Mouse (Mus musculus) lung, postnatal 0 days (tissue): Measurements from ENCODE around the gene Wdr82. TPM values are rescaled to one million over a fixed set of nuclear protein-coding genes. Genes with fewer than 3 reads are reported as not detected.
A peak's percentile ranks its signal among the peaks of the same experiment; 100 is the strongest.

Experiments used
- ATAC-seq: fragments of 200-750 bp; cut with Nextera tagmentation; 2 replicates; pipeline ENCODE4 v1.8.0; 2017; ENCODE audit warnings: moderate library complexity
- DNase-seq: peaks from one replicate; pipeline ENCODE4 v3.0.0-alpha.2; 2016; ENCODE audit warnings: low spot score
- H3K27ac ChIP-seq: fragments of 300-500 bp; sonication (generic); 2 replicates; pipeline ENCODE4 v1.5.1; 2014; ENCODE audit warnings: antibody characterized with exemption, mild to moderate bottlenecking, low read length, mixed read lengths
- H3K27me3 ChIP-seq: fragments of 300-500 bp; sonication (generic); replicated peaks from 2 replicates; pipeline ENCODE4 v1.6.1; 2014; ENCODE audit warnings: low read length, mixed read lengths; ENCODE audit not compliant: insufficient read depth
- H3K36me3 ChIP-seq: fragments of 300-500 bp; sonication (generic); 2 replicates; pipeline ENCODE4 v1.6.1; 2014; ENCODE audit warnings: low read length, mixed read lengths; ENCODE audit not compliant: insufficient read depth
- H3K4me1 ChIP-seq: fragments of 300-500 bp; sonication (generic); 2 replicates; pipeline ENCODE4 v1.6.1; 2014; ENCODE audit warnings: antibody characterized with exemption, low read depth, low read length, mixed read lengths; ENCODE audit not compliant: insufficient read depth
- H3K4me2 ChIP-seq: fragments of 300-500 bp; sonication (generic); replicated peaks from 2 replicates; pipeline ENCODE4 v1.6.1; 2014; ENCODE audit warnings: low read depth, mild to moderate bottlenecking, low read length, moderate library complexity, mixed read lengths
- H3K4me3 ChIP-seq: fragments of 300-500 bp; sonication (generic); 2 replicates; pipeline ENCODE4 v1.5.1; 2014; ENCODE audit warnings: low read depth, low read length
- H3K9ac ChIP-seq: fragments of 300-500 bp; sonication (generic); replicated peaks from 2 replicates; pipeline ENCODE4 v1.6.1; 2014; ENCODE audit warnings: low read depth, mild to moderate bottlenecking
- H3K9me3 ChIP-seq: fragments of 300-500 bp; sonication (generic); 2 replicates; pipeline ENCODE4 v1.6.1; 2016; ENCODE audit warnings: low read length, mixed read lengths
- CTCF ChIP-seq: IDR thresholded peaks from 2 replicates; pipeline ENCODE4 v1.5.1; 2016; ENCODE audit warnings: antibody characterized with exemption, mild to moderate bottlenecking
- EP300 ChIP-seq: IDR thresholded peaks from 2 replicates; pipeline ENCODE4 v1.6.1; 2016; ENCODE audit warnings: antibody characterized with exemption, mild to moderate bottlenecking, control low read depth
- WGBS: fragments of 180-500 bp; shearing (Covaris S2); extraction: QIAGEN DNeasy Blood & Tissue Kit; methylation state at CpG from one replicate; pipeline ENCODE4 v1.1.7; 2014; 5-methylcytosine and 5-hydroxymethylcytosine counted together
- polyA plus RNA-seq: library from polyadenylated mRNA; unstranded; fragments of >200 nt; fragmentation: Nextera tagmentation; extraction: Ambion mirVana; gene quantifications from 2 replicates; pipeline ENCODE4 v1.2.1, GENCODE M21; 2015

Wdr82 gene
- polyA plus RNA-seq, 1 experiment from 2014 or later: 11.3 TPM

DNA sequence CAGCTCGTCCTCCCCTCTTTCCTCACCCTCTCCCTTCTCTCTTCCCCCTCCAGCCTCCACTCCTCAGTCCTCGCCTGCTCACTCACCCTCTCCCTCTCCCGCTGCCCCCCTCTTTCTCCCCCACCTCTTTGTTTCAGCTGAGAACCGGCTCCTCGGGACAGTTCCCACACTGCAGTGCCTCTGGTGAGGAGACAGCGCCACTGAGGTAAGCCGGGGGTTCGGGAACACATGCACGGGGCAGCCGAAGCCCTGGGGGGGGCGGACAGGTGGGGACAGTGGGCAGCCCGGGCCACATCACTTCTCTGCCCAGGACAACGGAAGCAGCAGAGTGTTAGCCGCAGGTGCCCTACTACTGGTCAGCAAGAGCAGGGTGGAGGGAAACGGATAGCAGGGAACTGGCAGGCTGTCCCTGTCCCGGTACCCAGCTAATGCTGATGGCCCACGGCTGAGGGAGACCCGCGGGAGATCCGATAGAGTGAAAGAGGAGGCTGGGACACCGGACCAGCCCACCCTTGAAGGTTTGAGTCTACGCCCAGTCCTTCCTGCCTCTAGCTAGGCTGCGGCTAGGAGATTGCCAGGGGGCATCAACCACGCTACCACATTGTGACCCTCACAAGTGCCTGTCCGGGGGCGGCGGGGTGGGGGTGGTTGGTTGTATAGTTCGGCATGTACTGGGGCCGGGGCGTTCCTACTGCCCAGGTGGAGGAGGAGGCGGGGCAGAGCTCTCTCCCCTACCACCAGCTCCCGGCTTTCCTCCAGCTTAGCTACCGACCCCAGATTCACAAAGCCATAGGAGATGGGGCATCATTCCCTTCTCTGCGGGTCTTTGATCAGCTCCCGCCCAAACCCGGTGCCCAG, 22.0 kb upstream of the Wdr82 start:
- Histone ChIP-seq H3K27me3 (peaks cover 18% of the 10 kb centered on the region), H3K4me2 (peak overlapping the region; percentile 47), H3K36me3 (no peaks in the 10 kb centered on the region), H3K4me1 (no peaks in the 10 kb centered on the region; the same call in 1 of the 2 replicates), H3K27ac (no peak overlapping the region), H3K4me3 (peak overlapping the region; percentile 19), H3K9ac (no peak overlapping the region), H3K9me3 (no peaks in the 10 kb centered on the region)
- 2% methylated on average over 34 of the region's 36 CpGs for whole genome bisulfite sequencing
- DNase-seq: peak; percentile 8
- no peak for TF ChIP-seq CTCF
- TF ChIP-seq EP300: no peak
- ATAC-seq: peak; percentile 38

DNA sequence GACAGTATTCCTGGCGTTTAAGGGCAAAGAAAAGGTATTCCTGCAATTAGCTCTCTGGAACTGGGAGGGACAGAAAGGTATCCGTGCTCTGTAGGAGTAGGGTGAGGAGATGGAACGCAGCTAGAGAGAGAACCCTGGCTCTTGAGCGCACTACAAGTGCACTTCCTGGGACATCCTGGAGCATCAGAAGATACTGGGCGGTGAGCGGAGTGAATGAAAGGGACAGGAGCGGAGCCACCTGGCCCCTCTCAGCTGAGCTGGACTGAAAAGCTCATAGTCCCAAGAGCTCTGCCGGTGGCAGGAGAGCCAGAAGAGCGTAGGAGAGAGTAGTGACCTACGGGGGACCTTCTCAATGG, 21.4 kb upstream of the Wdr82 start:
- ATAC-seq (no peak), DNase-seq (no peak)
- TF ChIP-seq EP300 (no peak), CTCF (no peak)
- peak overlapping the region; percentile 47 for H3K4me2 ChIP-seq
- H3K36me3 ChIP-seq: no peaks in the 10 kb centered on the region
- H3K4me3 ChIP-seq: peak overlapping the region; percentile 19; the same call in 1 of the 2 replicates
- H3K9ac ChIP-seq: no peak overlapping the region
- WGBS: 16% methylated on average over 10 of the region's 10 CpGs
- H3K4me1 ChIP-seq: no peaks in the 10 kb centered on the region; the same call in 1 of the 2 replicates
- H3K27me3 ChIP-seq: peaks cover 18% of the 10 kb centered on the region
- H3K9me3 ChIP-seq: no peaks in the 10 kb centered on the region
- H3K27ac ChIP-seq: no peak overlapping the region

DNA sequence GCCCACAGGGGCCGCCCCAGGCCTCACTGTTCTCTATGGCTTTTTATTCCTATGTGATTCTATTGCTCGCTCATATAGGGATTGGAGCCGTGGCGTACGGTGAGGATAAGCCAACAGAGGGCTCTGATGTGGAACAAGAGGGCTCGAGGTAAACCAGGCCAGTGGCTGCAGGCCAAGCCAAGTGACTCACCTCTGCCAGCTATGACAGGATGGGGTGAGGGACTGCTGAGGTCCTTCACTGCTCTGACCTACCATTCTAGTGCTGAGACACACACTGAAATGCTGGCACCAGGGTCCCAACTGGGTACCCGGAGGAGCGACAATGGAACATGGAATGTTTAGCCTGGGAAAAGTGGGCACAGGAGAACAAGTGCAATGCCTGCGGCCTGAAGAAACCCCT, 16.6 kb upstream of the Wdr82 start:
- Histone ChIP-seq H3K4me1 (no peaks in the 10 kb centered on the region; the same call in 1 of the 2 replicates), H3K27me3 (peaks cover 11% of the 10 kb centered on the region), H3K36me3 (no peaks in the 10 kb centered on the region), H3K9me3 (no peaks in the 10 kb centered on the region), H3K4me3 (no peak overlapping the region), H3K9ac (no peak overlapping the region), H3K4me2 (no peak overlapping the region), H3K27ac (no peak overlapping the region)
- no peak for ATAC-seq
- DNase-seq: no peak
- TF ChIP-seq EP300: no peak
- TF ChIP-seq CTCF: no peak
- 73% methylated on average over 9 of the region's 9 CpGs for WGBS

DNA sequence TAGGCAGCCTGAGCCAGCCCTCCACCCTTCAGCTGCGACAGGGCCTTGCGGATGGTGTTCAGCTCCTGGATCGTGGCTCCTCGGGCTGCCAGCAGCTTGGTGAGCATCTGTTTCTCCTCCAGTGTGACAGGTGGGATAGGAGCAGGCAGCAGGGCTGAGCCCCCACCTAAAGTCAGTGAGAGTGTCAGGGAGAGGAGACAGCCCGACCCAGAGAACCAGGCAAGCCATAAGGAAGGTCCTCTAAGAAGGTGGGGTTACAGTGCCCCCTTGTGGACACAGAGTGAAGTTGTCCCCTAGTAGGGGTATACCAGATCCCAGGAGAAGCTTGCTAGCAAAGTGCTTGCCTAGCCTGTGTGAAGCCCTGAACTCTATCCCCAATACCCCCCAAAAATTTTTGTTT, 14.3 kb upstream of the Wdr82 start:
- no peak overlapping the region for H3K9ac ChIP-seq
- H3K4me1 ChIP-seq: no peaks in the 10 kb centered on the region
- H3K36me3 ChIP-seq: no peaks in the 10 kb centered on the region
- peak; percentile 74 for TF ChIP-seq CTCF
- TF ChIP-seq EP300: no peak
- DNase-seq: peak; percentile 54
- H3K4me3 ChIP-seq: no peak overlapping the region
- no peaks in the 10 kb centered on the region for H3K27me3 ChIP-seq
- no peak overlapping the region for H3K4me2 ChIP-seq
- H3K9me3 ChIP-seq: no peaks in the 10 kb centered on the region
- 60% methylated on average over 5 of the region's 5 CpGs for WGBS
- no peak overlapping the region for H3K27ac ChIP-seq
- no peak for ATAC-seq

DNA sequence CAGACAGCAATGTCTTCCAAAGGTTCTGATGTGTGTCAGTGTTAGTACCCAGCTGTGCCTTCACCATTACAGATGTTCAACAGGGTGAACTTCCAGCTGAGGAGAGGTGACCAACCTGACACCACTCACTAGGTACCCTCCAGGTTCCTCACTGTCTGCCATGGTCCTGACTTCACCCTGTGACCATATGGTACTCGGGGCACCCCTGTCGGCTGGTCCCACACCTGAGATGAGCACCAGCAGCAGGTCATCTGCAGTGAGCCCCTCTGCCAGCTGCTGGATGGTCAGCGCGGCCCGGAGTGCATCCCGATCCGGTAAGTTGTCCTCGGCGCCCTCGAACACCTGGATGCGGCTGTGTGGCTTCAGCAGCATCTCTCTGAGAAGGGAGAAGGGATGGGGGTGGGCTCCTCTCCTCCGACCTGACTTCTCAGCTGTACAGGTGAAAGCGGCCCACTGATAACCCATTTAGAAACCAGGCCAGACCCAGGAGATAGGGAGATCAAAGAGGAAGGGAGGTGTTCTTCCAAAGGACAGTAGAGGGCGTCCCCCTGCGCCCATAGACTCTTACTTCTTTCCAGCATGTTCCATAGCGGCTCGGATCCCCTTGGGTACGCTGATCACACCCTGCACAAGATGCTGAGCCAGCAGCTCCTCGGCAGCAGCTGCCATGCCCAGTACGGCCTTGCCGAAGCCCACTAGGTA, 13.7 kb upstream of the Wdr82 start:
- H3K36me3 ChIP-seq: no peaks in the 10 kb centered on the region
- DNase-seq (no peak), ATAC-seq (no peak)
- H3K4me3 ChIP-seq: no peak overlapping the region
- H3K4me1 ChIP-seq: no peaks in the 10 kb centered on the region
- 83% methylated on average over 19 of the region's 21 CpGs for WGBS
- no peaks in the 10 kb centered on the region for H3K27me3 ChIP-seq
- no peak overlapping the region for H3K9ac ChIP-seq
- H3K9me3 ChIP-seq: no peaks in the 10 kb centered on the region
- H3K27ac ChIP-seq: no peak overlapping the region
- TF ChIP-seq CTCF (no peak; the same call in 1 of the 2 replicates), EP300 (no peak)
- H3K4me2 ChIP-seq: no peak overlapping the region

DNA sequence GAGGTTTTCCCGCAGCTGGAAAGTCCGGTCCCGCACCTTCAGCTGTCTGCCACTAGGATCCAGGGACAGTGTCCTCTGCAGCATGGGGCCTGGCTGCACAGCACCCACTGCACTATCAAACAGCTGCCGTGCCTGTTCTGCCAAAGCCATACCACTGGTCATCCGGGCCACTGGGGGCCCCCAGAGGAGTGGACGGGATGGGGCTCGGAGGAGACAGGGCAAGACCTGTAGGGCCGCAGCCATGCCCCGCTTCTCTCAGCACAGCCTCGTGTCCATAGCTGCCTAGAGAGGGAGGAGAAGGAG, 13.2 kb upstream of the Wdr82 start:
- WGBS: 83% methylated on average over 10 of the region's 10 CpGs
- H3K36me3 ChIP-seq: no peaks in the 10 kb centered on the region
- no peaks in the 10 kb centered on the region for H3K27me3 ChIP-seq
- TF ChIP-seq EP300 (no peak), CTCF (no peak; the same call in 1 of the 2 replicates)
- ATAC-seq (no peak), DNase-seq (no peak)
- H3K4me3 ChIP-seq: no peak overlapping the region
- no peak overlapping the region for H3K9ac ChIP-seq
- no peaks in the 10 kb centered on the region for H3K4me1 ChIP-seq
- H3K9me3 ChIP-seq: no peaks in the 10 kb centered on the region
- H3K4me2 ChIP-seq: no peak overlapping the region
- H3K27ac ChIP-seq: no peak overlapping the region
